Mouse (Mus musculus) stomach, postnatal 0 days (tissue): ENCODE results near the gene Drd1. TPM values are rescaled to one million over a fixed set of nuclear protein-coding genes. Genes with fewer than 3 reads are reported as not detected.
A peak's percentile ranks its signal among the peaks of the same experiment; 100 is the strongest.

ENCODE experiments used
- ATAC-seq: fragments of 200-750 bp; cut with Nextera tagmentation; 2 replicates; pipeline ENCODE4 v1.8.0; 2017; ENCODE audit not compliant: low FRiP score, low TSS enrichment
- DNase-seq: peaks from one replicate; pipeline ENCODE4 v3.0.0-alpha.2; 2016; ENCODE audit warnings: low spot score
- H3K27ac ChIP-seq: fragments of 300-500 bp; sonication (generic); replicated peaks from 2 replicates; pipeline ENCODE4 v1.5.1; 2014; ENCODE audit warnings: mild to moderate bottlenecking, control low read depth
- H3K27me3 ChIP-seq: fragments of 300-500 bp; sonication (generic); 2 replicates; pipeline ENCODE4 v1.6.1; 2014; ENCODE audit warnings: low read length; ENCODE audit not compliant: control insufficient read depth, insufficient read depth
- H3K36me3 ChIP-seq: fragments of 300-500 bp; sonication (generic); 2 replicates; pipeline ENCODE4 v1.6.1; 2014; ENCODE audit warnings: low read length, mixed read lengths; ENCODE audit not compliant: control insufficient read depth, insufficient read depth
- H3K4me1 ChIP-seq: fragments of 300-500 bp; sonication (generic); replicated peaks from 2 replicates; pipeline ENCODE4 v1.6.1; 2014; ENCODE audit warnings: antibody characterized with exemption; ENCODE audit not compliant: control insufficient read depth, insufficient read depth
- H3K4me2 ChIP-seq: fragments of 300-500 bp; sonication (generic); replicated peaks from 2 replicates; pipeline ENCODE4 v1.6.1; 2014; ENCODE audit warnings: low read depth, mild to moderate bottlenecking, control low read depth, moderate library complexity
- H3K4me3 ChIP-seq: fragments of 300-500 bp; sonication (generic); 2 replicates; pipeline ENCODE4 v1.5.1; 2014; ENCODE audit warnings: low read depth, low read length, control low read depth
- H3K9ac ChIP-seq: fragments of 300-500 bp; sonication (generic); 2 replicates; pipeline ENCODE4 v1.6.1; 2014; ENCODE audit warnings: mild to moderate bottlenecking, low read length, control low read depth, mixed read lengths
- H3K9me3 ChIP-seq: fragments of 300-500 bp; sonication (generic); 2 replicates; pipeline ENCODE4 v1.6.1; 2016; ENCODE audit warnings: low read length; ENCODE audit not compliant: control insufficient read depth
- CTCF ChIP-seq: IDR thresholded peaks from 2 replicates; pipeline ENCODE4 v1.5.1; 2016; ENCODE audit warnings: antibody characterized with exemption, low read depth, mild to moderate bottlenecking, moderate library complexity
- EP300 ChIP-seq: optimal IDR thresholded peaks from 2 replicates; pipeline ENCODE3; 2016; ENCODE audit warnings: antibody characterized with exemption
- WGBS: fragments of 180-500 bp; shearing (Covaris S2); extraction: QIAGEN DNeasy Blood & Tissue Kit; methylation state at CpG from one replicate; pipeline ENCODE4 v1.1.7; 2014; 5-methylcytosine and 5-hydroxymethylcytosine counted together
- polyA plus RNA-seq: library from polyadenylated mRNA; unstranded; fragments of >200 nt; fragmentation: Nextera tagmentation; extraction: Ambion mirVana; gene quantifications from 2 replicates; pipeline ENCODE4 v1.2.1, GENCODE M21; 2015

Drd1 gene
- polyA plus RNA-seq, 1 experiment from 2014 or later, result 0.21 TPM

DNA sequence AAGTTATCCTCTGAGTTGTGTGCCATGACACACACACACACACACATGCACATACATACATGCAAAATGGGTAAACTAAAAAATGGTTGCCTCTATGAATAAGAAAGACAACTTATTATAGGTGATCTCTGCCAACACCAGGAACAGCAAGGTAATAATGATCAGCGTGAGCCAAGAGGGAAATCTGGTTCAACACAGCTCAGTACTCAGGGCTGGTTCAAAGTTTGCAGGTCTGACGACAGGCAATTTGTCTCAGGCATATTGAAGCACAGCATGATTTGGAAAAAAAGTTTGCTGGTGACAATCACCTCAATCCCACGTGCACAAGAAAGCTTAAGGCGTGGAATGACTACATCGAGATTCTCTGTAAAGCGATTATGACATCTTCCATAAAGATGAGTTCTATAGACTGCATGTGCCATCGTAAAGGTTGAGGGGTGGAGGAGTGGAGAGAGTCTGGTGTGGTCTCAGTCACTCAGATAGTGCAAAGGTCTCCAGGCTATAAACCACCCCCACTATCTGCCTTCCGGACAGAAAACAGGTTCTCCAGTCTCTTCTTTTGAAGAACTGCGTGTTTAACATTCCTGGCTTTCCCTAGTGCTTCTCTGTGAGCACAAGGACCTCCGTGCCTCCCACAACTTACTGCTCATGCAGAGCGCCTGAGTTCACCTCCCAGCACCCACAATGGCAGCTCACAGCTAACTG is 22.1 kb upstream of the Drd1 start:
- Histone ChIP-seq H3K9ac (no peak overlapping the region), H3K4me3 (no peak overlapping the region), H3K36me3 (no peaks in the 10 kb centered on the region), H3K27me3 (no peaks in the 10 kb centered on the region), H3K4me1 (no peaks in the 10 kb centered on the region), H3K27ac (no peak overlapping the region), H3K9me3 (no peaks in the 10 kb centered on the region), H3K4me2 (no peak overlapping the region)
- no peak for ATAC-seq
- no peak for DNase-seq
- TF ChIP-seq CTCF (no peak), EP300 (no peak)
- 64% methylated on average over 11 of the region's 11 CpGs for WGBS

DNA sequence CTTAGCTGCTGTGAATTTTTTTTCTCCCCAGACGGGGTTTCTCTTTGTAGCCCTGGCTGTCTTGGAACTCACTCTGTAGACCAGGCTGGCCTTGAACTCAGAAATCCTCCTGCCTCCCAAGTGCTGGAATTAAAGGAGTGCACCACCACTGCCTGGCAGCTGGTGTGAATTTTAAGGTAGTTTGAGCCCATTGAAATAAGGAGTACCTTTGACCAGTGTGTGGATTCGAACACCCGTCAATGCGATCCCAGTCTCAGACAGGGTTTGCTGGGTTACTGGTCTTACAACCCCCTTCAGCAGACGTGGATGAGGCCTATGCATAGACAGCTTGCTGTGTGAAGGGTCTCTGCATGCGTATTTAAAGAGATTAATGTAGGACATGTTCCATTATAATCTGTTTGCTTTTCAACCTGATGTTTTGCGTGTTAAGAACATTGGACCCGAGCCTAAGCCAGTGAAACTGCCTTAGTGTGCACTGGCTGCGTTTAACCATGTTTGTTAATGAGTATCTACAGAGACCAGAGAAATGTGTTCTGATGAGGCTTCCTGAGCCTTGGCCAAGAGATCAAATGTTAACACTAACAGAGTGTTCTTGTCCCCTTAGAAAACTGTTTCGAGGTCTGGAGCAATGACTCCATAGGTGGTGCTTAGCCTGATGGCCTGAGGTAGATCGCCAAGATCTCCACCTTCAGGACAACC is 21.4 kb upstream of the Drd1 start:
- H3K27ac ChIP-seq, result no peak overlapping the region
- no peaks in the 10 kb centered on the region for H3K27me3 ChIP-seq
- H3K4me2 ChIP-seq, result no peak overlapping the region
- H3K9me3 ChIP-seq, result no peaks in the 10 kb centered on the region
- WGBS, result 72% methylated on average over 11 of the region's 11 CpGs
- TF ChIP-seq EP300, result no peak
- no peak for TF ChIP-seq CTCF
- H3K9ac ChIP-seq, result no peak overlapping the region
- no peaks in the 10 kb centered on the region for H3K36me3 ChIP-seq
- H3K4me1 ChIP-seq, result no peaks in the 10 kb centered on the region
- ATAC-seq (no peak), DNase-seq (no peak)
- no peak overlapping the region for H3K4me3 ChIP-seq

DNA sequence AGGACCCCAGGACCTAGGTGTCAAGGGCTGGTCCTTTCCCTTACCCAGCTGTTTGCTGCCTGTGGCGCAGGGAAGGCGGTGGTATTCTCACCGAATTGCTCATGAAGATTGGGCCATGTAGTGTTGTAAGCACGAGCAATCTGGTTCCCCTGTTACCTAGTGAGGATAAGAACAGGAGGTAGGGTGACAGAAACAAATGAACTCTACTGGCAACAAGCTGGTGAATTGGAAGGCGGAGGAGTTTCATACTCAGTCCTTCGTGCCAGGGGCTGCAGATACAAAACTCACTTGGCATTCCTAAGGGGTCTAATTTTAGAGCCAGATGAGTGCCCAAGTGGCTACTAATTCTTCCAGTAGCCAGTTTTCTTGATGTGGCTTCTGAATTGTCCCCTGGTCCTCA is 20.5 kb upstream of the Drd1 start:
- ATAC-seq, result no peak

DNA sequence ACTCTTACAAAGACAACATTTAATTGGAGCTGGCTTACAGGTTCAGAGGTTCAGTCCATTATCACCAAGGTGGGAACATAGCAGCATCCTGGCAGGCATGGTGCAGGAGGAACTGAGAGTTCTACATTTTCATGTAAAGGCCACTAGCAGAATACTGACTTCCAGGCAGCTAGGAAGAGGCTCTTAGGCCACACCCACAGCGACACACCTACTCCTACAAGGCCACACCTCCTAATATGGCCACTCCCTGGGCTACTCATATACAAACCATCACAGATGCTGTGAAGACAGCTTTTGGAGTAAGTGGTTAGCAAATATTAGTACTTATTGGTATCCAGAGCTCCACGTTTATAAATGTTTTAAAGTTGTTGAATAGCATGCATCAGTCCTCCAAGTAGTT is 19.9 kb upstream of the Drd1 start:
- 78% methylated on average over 2 of the region's 2 CpGs for WGBS
- H3K9me3 ChIP-seq, result no peaks in the 10 kb centered on the region
- ATAC-seq, result no peak
- TF ChIP-seq EP300 (no peak), CTCF (no peak)
- H3K36me3 ChIP-seq, result no peaks in the 10 kb centered on the region
- H3K27ac ChIP-seq, result no peak overlapping the region
- H3K4me1 ChIP-seq, result no peaks in the 10 kb centered on the region
- peak; percentile 44 for DNase-seq
- H3K9ac ChIP-seq, result no peak overlapping the region
- H3K4me2 ChIP-seq, result no peak overlapping the region
- no peaks in the 10 kb centered on the region for H3K27me3 ChIP-seq
- H3K4me3 ChIP-seq, result no peak overlapping the region

More for the DNA sequence above, 20.5 kb upstream of the Drd1 start:
- no peaks in the 10 kb centered on the region for H3K4me1 ChIP-seq
- H3K27ac ChIP-seq, result no peak overlapping the region
- TF ChIP-seq CTCF, result no peak
- no peak for TF ChIP-seq EP300
- H3K9ac ChIP-seq, result no peak overlapping the region
- no peak overlapping the region for H3K4me3 ChIP-seq
- H3K27me3 ChIP-seq, result no peaks in the 10 kb centered on the region
- H3K36me3 ChIP-seq, result no peaks in the 10 kb centered on the region
- DNase-seq, result no peak
- 87% methylated on average over 6 of the region's 6 CpGs for WGBS
- no peak overlapping the region for H3K4me2 ChIP-seq
- H3K9me3 ChIP-seq, result no peaks in the 10 kb centered on the region

DNA sequence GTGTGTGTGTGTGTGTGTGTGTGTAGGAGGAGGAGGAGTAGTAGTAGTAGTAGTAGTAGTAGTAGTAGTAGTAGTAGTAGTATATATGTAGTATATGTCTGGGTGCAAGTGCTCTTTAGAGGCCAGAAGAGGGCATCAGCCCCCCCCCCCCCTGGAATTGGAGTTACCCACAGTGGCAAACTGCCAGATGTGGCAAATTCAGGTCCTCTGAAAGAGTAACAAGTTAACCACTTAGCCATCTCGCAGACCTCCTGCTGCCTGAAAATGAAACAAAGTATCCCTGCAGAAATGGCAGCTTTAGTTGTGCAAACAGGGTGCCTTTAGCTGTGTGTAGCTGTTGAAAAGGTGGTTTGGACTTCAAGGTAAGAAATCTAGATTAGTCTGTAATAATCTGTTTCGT is 18.0 kb upstream of the Drd1 start:
- Histone ChIP-seq H3K36me3 (no peaks in the 10 kb centered on the region), H3K9ac (no peak overlapping the region), H3K4me3 (no peak overlapping the region), H3K4me2 (peak overlapping the region; percentile 73; the same call in 1 of the 2 replicates), H3K9me3 (no peaks in the 10 kb centered on the region), H3K27me3 (no peaks in the 10 kb centered on the region), H3K4me1 (no peaks in the 10 kb centered on the region), H3K27ac (no peak overlapping the region)
- TF ChIP-seq EP300 (no peak), CTCF (no peak)
- peak; percentile 30 for DNase-seq
- 53% methylated on average over 2 of the region's 2 CpGs for WGBS
- no peak for ATAC-seq

DNA sequence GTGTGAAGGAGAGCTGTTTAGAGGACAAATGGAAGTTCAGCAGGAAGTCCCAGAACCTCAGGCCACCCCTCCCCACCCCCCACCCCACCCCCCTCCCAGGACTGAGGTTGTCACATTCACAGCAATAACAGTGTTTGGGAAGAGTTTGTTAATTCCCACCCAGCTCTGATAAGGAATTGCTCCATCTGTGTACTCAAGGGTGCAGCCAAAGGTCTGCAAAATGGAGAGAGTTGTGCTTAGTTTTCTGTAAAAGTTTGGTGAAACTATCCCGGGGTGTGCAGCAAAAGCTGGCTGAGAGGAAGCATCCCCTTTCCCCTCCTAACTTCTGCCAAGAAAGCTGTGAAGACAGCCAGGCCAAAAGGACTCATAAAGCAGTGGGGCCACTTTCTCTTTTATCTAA is 17.6 kb upstream of the Drd1 start:
- no peaks in the 10 kb centered on the region for H3K36me3 ChIP-seq
- TF ChIP-seq EP300 (no peak), CTCF (no peak)
- DNase-seq (peak; percentile 47), ATAC-seq (0 out of 2 replicates have a peak, but pooled peaks have one; percentile 9)
- H3K9me3 ChIP-seq, result no peaks in the 10 kb centered on the region
- no peaks in the 10 kb centered on the region for H3K4me1 ChIP-seq
- no peaks in the 10 kb centered on the region for H3K27me3 ChIP-seq
- peak overlapping the region; percentile 86 for H3K27ac ChIP-seq
- H3K9ac ChIP-seq, result 0 out of 2 replicates have a peak overlapping the region, but pooled peaks have one; percentile 84
- 0% methylated on average over 1 of the region's 1 CpGs for WGBS
- H3K4me3 ChIP-seq, result no peak overlapping the region
- peak overlapping the region; percentile 73 for H3K4me2 ChIP-seq
